Mouse (Mus musculus) embryonic stem cell, embryonic (primary cell): ENCODE results near the gene Sfr1.

Experiments used
- CTCF ChIA-PET, 4 experiments: fragments of 300-600 bp in 2 of 4; fragments of 350-600 bp in 2 of 4; sonication (Branson Sonifier 250); formaldehyde crosslinking; loops; one replicate each; lab custom pipeline; 2022; ENCODE audit warnings: inconsistent platforms in 2 of 4; lab: Charles Lee
- POLR2A ChIA-PET, 4 experiments: fragments of 300-600 bp in 2 of 4; fragments of 350-600 bp in 2 of 4; sonication (Branson Sonifier 250); formaldehyde crosslinking; loops; one replicate each; lab custom pipeline; 2022; ENCODE audit warnings: antibody characterized with exemption in 4 of 4, inconsistent platforms in 1 of 4; lab: Charles Lee

Gene Sfr1

DNA sequence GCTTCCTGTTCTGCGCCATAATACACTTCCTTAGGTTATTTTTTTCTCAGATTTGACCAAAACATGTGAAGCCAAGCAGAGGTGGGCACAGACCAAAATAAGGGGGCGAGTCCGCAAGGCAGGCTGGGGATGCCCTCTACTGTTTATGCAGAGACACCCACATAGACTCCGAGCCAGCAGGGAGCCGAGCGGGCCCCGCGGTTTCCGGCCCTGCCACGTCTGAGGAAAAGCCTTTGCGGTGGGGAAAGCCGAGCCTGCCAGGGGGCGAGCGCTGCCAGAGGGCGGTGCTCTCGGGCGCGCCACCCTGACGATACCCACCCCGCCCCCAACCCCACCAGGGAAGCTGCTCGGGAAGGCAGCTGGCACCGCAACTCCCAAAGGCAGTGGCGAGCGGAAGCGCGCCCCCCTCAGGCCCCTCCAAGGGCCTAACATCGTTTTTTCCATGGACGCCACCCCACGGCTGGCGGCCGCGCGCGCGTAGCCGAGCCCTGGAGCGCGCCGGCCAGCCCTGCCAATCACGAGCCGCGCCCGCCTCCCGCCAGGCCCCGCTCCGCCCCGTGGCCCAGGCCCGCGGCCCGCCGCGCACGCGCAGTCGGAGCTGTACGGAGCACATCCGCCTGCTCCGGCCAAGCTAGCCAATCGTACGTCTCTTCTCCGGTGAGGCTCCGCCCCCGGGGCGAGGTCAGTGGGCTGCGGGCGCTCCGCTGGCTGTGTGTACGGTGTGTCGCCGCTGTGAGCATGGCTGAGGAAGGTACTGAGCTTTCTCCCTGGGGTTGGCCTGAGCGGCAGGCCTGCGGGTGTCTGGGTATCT lies at the start of gene Sfr1:
TSS of gene Sfr1 (plus strand) at position 612 of the 811 bp plus-strand sequence.
- ChIA-PET POLR2A (interaction anchor here (0.6 to 2.4 kb wide), 64 partner anchors 9 to 952 kb away, joined by 3 to 25 read pairs (median 4); partner anchors contain the start of genes Slk (in 3 of the 4), Col17a1 (in 1 of the 4) and Taf5 (in 1 of the 4)), CTCF (interaction anchor here (0.5 to 1.4 kb wide), 28 partner anchors 9 to 1144 kb away, joined by 3 to 5 read pairs (median 3); partner anchors contain the start of gene Stn1 (in 1 of the 4))

DNA sequence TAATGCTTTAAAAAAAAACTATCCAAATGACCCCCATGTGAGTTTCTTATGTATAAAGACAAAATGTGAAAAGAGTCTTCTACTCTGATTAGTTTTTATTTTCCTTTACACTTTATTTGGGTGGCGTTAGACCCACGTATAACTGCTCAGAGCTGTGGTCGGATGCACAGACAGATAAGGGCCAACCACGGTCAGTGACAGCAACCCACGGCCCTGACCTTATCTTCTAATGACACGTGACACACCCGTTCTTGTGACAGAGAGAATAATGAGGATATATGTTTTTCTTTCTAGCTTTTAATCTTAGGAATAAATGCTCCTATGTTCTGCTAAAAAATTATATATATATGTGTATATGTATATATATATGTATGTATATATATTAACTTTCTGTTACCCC lies 41.9 kb upstream of the Sfr1 start:
- POLR2A ChIA-PET = no interaction called here
- CTCF ChIA-PET = no interaction called here

DNA sequence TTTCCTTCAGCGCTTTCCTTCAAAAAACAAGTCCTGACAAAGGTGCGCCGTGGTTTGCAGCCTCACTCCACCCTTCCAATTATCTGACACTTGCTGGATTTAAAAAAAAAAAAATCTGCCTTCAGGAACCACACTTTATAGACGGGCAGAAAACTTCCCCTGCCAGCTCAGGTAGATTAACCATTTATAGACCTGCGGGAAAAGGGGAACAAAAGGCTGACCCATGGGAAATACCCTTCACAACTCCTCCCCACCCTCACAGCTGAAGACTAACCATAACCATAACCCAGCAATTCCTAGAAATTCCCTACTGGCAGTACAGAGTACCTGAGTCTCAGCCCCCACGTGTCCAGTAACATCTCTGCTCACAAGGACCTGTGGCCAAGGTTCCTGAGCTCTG lies 39.5 kb upstream of the Sfr1 start, which contains the start of gene Col17a1:
TSS of gene Col17a1 (minus strand) at position 101 of the 400 bp plus-strand sequence.
- POLR2A ChIA-PET = interaction anchor here in 1 of 4 experiments (0.9 kb wide), 1 partner anchor 39 kb away, joined by 5 read pairs; the partner anchor contains the start of gene Sfr1
- CTCF ChIA-PET = interaction anchor here in 1 of 4 experiments (0.6 kb wide), 1 partner anchor 140 kb away, joined by 3 read pairs; no protein-coding TSS in a partner anchor

DNA sequence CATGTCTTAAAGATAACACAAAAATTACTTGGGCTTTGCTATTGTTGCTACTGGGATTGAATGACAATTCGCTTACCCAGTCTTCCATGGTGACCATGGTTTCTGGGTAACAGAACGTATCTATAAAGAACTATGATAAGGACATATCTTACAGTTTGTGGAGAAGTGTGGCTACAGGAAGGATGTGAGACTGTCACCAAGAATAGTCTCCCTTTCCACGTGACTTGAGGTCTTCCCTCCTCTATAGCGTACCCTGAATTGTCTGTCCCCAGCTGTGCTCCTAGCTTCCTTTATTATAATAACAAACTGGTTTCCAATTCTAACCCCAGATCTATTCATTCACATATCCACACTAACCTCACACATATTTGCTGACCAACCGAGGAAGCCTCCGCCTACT lies 35.8 kb upstream of the Sfr1 start:
- CTCF ChIA-PET = interaction anchor here (0.7 to 1.8 kb wide), 4 partner anchors 10 to 146 kb away, joined by 3 to 10 read pairs (median 6); no protein-coding TSS in a partner anchor
- POLR2A ChIA-PET = interaction anchor here (0.6 to 2.5 kb wide), 18 partner anchors 9 to 159 kb away, joined by 3 to 10 read pairs (median 4); partner anchors contain the start of genes Sfr1 (in 2 of the 4) and Stn1 (in 1 of the 4)

DNA sequence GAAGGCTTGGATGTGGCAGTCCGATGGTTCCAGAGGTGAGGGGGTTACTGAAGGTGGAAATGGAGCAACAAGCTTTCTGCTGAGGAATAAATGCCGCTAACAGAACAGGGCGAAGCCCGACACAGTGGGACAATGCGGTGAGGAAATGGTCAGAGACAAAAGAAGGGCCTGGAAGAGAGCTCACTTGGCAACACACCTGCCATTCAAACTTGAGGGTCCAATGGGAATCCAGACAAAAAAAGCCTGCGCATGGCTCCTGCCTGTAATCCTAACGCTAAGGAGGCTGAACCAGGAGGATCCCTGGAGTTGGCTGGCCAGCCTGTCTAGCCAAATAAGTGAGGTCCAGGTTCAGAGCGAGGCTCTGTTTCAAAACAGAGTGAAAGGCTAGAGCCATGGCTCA lies 35.1 kb upstream of the Sfr1 start:
- ChIA-PET POLR2A (interaction anchor here (0.6 to 2.5 kb wide), 21 partner anchors 8 to 160 kb away, joined by 3 to 10 read pairs (median 4); partner anchors contain the start of genes Sfr1 (in 2 of the 4) and Stn1 (in 1 of the 4)), CTCF (interaction anchor here (0.7 to 1.8 kb wide), 4 partner anchors 9 to 147 kb away, joined by 3 to 10 read pairs (median 6); no protein-coding TSS in a partner anchor)

DNA sequence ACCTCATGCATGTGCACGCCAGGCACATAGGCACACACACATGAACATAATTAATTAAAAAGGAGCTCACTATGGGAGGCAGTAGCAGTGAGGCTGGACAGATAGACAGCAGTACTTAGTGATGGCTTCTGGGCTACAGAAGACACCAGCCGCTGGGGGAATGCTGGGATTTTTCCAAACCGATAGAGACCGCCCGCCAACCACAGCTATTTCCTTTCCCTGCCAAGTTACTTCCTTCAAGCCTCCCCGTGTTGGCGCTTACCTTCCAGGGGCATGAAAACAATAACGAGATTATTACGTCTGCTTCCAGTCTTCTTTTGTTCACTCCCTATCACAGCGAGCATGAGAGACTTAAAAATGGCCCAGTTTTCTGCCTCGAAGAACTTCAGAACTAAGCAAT lies 34.4 kb upstream of the Sfr1 start:
- CTCF ChIA-PET = interaction anchor here in 1 of 4 experiments (1.8 kb wide), 1 partner anchor 9 kb away, joined by 10 read pairs; no protein-coding TSS in a partner anchor
- POLR2A ChIA-PET = interaction anchor here (0.8 to 2.5 kb wide), 12 partner anchors 9 to 160 kb away, joined by 3 to 10 read pairs (median 5); partner anchors contain the start of genes Sfr1 (in 3 of the 4) and Stn1 (in 1 of the 4)

DNA sequence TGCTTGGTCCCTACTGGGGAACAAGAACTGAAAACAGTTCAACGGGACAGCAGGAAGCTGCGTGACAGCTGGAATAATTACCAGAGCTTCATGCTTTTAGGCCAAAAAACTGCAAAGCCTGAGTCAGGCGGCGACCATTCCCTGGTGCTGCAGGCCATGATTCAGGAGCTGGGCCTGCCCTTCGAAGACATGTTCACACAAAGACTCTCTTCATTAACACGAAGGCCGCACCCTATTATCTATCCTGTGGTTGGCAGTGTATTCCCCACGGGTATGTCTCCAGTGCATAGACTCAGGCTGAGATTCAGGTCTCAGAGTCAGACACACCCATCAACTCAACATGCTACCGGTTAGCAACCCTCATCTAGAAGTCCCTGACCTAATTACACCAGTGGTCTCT lies 33.2 kb upstream of the Sfr1 start:
- CTCF ChIA-PET = interaction anchor here in 1 of 4 experiments (0.6 kb wide), 1 partner anchor 418 kb away, joined by 3 read pairs; no protein-coding TSS in a partner anchor
- POLR2A ChIA-PET = interaction anchor here in 2 of 4 experiments (0.7 to 2.5 kb wide), 3 partner anchors 9 to 33 kb away, joined by 3 to 6 read pairs (median 4); partner anchors contain the start of gene Sfr1 (in 1 of the 2)

DNA sequence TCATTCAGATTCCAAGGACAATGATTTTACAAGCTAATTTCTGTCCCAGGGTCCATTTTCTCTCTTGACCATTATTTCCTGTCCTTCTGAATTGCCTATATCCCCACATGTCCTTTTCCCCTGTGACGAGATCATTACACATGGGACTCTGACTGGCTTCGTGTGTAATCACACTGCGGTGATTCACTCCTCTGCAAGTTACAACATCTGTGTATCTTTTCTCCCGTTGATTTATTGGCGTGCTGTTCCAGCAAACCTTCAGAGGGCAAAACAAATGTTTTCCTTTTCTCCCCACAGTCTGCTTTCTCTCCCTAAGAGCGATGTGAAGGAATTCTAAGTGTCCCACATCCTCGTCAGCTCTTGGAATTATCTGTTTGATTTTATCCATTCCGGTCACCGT lies 31.7 kb upstream of the Sfr1 start:
- ChIA-PET POLR2A (interaction anchor here in 1 of 4 experiments (0.6 kb wide), 1 partner anchor 55 kb away, joined by 3 read pairs; no protein-coding TSS in a partner anchor), CTCF (no interaction called here)

DNA sequence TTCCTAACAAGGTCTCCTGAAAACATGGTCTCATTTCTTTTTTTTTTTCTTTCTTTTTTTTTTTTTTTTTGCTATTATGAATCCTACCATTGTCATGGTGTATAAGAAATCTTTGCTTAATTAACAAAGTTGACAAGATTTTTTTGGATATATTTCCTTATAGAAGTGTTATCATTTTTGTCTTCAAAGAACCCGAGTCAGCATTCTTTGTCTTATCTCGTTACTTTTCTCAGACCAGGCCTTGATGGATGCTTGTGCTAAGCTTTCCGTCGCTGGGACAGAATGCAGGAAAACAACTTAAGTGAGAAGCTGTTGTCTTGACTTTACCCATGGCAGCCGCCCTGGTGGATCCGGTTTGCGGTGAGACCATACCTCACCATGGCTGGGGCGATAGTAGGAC lies 31.0 kb upstream of the Sfr1 start:
- ChIA-PET CTCF (no interaction called here), POLR2A (no interaction called here)

DNA sequence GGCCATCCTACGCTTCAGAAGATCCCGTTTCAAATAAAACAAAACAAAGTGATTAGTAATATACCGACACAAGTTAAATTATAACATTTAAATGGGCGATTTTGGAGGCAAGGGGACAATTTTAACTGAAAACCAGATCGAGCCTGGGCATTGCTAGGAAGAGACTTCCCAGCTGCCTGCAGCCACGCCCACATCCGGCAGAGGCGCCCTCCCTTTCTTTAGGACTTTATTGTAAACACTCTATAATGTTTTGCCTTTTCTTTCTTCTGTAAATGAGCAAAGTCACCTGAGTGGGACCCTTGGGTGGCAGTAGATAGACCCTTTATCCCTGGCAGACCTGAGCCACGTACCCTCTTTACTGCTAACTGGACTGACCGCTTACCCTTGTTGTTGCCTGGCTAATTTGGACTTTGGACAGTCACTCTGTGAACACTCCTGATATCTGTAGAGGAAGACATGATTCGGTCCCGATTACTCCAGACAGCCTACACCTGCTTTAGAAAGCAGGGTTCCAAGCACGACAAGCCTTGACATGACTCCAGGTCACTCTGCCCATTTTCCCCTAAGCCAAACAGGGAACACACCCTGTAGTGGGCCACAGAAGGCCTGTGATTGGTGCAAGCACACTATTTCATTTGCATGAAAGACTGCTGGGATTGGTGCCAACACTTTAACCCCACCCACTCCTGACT lies 26.3 kb upstream of the Sfr1 start:
- ChIA-PET POLR2A (interaction anchor here (0.9 to 2.6 kb wide), 11 partner anchors 9 to 168 kb away, joined by 3 to 16 read pairs (median 4); partner anchors contain the start of genes Sfr1 (in 2 of the 4) and Stn1 (in 1 of the 4)), CTCF (interaction anchor here in 3 of 4 experiments (0.7 to 2.1 kb wide), 7 partner anchors 9 to 169 kb away, joined by 3 to 10 read pairs (median 3); partner anchors contain the start of gene Sfr1 (in 1 of the 3))

DNA sequence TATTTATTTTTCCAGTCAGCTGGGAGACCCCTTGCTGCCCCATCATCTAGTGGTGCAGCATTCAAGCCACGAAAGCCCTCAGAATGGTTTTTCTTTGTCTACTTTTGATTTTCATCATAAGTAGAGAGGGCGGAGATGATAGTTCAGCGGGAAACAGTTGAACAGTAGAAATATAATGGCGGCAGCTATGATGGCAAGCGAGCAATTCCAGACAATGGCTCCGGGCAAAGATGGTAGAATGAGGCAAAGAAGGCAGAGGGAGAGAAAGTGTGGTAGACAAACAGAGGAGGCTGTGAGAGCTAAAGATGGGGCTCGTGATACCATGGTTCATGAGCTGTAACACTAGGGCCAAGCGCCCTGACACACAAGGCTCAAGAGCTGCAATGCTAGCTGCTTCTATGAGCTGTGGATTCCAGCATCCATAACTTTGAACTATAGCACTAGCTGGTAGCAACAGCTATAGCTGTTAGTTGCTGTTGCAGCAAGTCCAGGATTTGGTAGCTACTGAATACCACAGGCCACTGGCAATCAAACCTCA lies 25.6 kb upstream of the Sfr1 start:
- ChIA-PET CTCF (interaction anchor here in 3 of 4 experiments (0.5 to 2.1 kb wide), 7 partner anchors 9 to 51 kb away, joined by 3 to 10 read pairs (median 3); partner anchors contain the start of gene Sfr1 (in 1 of the 3)), POLR2A (interaction anchor here (0.9 to 2.6 kb wide), 11 partner anchors 9 to 169 kb away, joined by 3 to 16 read pairs (median 3); partner anchors contain the start of genes Sfr1 (in 2 of the 4) and Stn1 (in 1 of the 4))

DNA sequence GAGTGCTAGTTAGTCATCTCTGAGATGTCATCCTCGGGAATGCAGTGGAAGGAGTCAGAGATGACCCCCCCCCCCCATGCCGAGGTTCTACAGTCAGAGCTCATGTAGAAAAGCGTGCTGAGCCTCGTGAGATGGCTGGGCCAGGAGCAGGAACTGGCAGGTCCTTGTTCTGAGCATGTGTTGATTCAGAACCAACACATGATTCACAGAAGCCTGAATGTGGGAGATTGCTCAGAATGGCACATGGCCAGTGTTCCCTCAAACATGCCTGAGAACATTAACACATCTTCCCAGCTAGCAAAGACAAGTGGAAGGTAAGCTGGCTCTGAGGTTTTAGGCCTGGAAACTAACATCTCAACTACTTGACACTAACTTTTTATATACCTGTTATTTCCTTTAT lies 21.1 kb upstream of the Sfr1 start:
- POLR2A ChIA-PET = interaction anchor here in 1 of 4 experiments (0.8 kb wide), 1 partner anchor 14 kb away, joined by 3 read pairs; no protein-coding TSS in a partner anchor

DNA sequence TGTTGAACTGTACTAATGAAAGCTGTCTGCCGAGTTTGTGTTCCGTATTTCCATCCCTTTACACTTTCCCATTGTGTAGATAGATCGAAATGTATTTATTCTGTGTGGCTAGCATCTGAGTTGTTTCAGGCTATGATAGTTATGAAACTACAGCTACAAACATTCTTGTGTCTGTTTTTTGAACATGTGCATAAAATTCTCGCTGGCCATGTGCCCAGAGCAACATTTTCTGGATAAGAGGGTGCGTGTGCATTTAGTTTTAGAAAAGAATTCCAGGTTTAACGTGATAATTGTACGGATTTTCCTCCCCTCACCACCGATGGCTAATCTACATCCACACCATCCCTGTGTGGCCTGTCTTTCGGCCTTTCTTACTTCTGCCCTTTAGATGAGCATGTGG lies 18.0 kb upstream of the Sfr1 start:
- ChIA-PET CTCF (no interaction called here), POLR2A (no interaction called here)

More for the DNA sequence above, 21.1 kb upstream of the Sfr1 start:
- CTCF ChIA-PET = no interaction called here

DNA sequence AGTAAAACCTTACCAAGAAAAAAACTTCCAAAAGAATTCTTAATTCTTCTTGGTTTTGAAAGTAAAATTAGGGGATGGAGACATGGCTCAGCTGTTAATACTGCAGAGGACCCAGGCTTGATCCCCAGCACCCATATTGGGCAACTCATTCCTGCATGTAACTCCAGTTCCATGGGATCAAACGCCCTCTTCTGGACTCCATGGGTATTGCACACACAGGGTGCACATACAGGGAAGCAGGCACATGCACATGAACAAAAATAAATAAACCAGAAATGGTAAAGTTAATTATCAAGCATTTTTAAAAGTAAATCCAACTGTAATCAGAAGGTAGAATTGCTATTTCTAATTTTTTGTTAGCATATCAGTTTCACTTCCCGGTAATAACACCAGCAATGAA lies 15.3 kb upstream of the Sfr1 start:
- ChIA-PET CTCF (interaction anchor here in 3 of 4 experiments (0.6 to 1.1 kb wide), 3 partner anchors 15 to 706 kb away, joined by 3 to 4 read pairs (median 3); partner anchors contain the start of gene Sfr1 (in 1 of the 3)), POLR2A (interaction anchor here in 1 of 4 experiments (0.6 to 1.4 kb wide), 3 partner anchors 16 to 166 kb away, joined by 3 read pairs; no protein-coding TSS in a partner anchor)

DNA sequence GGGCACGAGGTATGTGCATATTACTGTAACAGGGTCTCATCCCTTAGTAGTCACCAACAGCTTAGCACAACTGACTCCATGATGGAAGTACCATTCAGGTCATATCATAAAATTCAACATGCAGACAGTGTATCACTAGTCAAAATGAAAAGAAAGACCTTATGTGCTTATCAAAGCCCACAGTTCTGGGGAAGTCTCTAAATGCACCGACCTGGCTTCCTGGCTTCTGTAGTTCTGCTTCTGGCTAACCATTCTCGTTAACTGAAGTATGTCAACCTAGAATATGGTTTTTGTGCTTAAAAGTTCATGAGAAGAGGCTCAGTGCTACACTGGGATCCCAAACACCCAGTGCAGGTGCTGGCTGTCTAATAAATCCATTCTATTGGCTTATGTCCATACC lies 12.3 kb upstream of the Sfr1 start:
- CTCF ChIA-PET = interaction anchor here in 1 of 4 experiments (0.5 kb wide), 1 partner anchor 11 kb away, joined by 3 read pairs; no protein-coding TSS in a partner anchor
- POLR2A ChIA-PET = interaction anchor here in 1 of 4 experiments (1.1 kb wide), 1 partner anchor 13 kb away, joined by 4 read pairs; the partner anchor contains the start of gene Sfr1

DNA sequence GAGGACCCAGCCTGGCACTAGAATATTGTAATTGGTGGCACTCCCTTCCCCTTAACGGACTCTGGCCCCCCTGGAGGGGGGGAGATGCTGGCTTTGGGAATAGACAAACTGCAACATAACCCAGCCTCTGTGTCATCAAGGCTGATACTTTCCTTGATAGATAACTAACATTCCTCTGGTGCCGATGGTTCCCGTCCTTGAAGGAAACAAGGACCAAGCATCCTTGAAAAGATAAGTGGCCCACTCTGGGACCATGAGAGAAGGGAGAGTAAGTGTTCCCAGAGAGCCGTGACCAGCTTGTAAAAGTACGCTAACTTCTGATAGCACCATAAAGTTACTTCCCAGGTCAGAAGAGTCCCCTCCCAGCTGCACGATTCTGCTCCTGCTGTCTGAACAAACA lies 9.0 kb upstream of the Sfr1 start:
- ChIA-PET POLR2A (interaction anchor here in 2 of 4 experiments (0.6 to 1.0 kb wide), 3 partner anchors 16 to 1113 kb away, joined by 3 read pairs; no protein-coding TSS in a partner anchor), CTCF (interaction anchor here in 1 of 4 experiments (1.0 kb wide), 1 partner anchor 9 kb away, joined by 3 read pairs; the partner anchor contains the start of gene Sfr1)

DNA sequence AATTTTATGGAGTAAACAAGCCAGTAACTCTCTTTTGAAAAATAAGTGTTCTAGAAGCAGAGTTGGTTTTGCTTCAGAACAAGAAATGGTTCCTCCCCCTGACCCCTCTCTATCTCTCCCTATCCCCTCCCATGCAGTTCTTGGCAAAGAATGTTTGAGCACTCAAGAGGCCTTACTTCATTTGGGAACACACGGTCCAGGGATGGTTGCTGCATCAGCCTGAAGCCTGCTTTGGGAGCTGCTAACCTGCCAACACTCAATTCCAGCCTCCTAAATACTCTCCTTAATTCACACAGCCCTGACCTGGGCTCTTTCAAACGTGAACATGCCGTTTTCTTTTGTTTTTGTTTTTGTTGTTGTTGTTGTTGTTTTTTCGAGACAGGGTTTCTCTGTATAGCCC lies 6.6 kb upstream of the Sfr1 start:
- ChIA-PET CTCF (no interaction called here), POLR2A (interaction anchor here in 1 of 4 experiments (1.1 kb wide), 1 partner anchor 10 kb away, joined by 3 read pairs; no protein-coding TSS in a partner anchor)
